Mouse (Mus musculus) hindbrain, embryonic 11.5 days (tissue): Measurements from ENCODE around the gene Sppl2a. TPM values are rescaled to one million over a fixed set of nuclear protein-coding genes. Genes with fewer than 3 reads are reported as not detected.

Source experiments
- ATAC-seq: fragments of 200-750 bp; cut with Nextera tagmentation; 2 replicates; pipeline ENCODE4 v1.8.0; 2017; ENCODE audit warnings: mild to moderate bottlenecking, moderate TSS enrichment, moderate library complexity; ENCODE audit not compliant: low FRiP score
- DNase-seq: peaks from one replicate; pipeline ENCODE4 v3.0.0-alpha.2; 2015; ENCODE audit warnings: low spot score
- H3K27ac ChIP-seq: fragments of 300-500 bp; sonication (generic); 2 replicates; pipeline ENCODE4 v1.5.1; 2014; ENCODE audit warnings: mild to moderate bottlenecking, low read depth, low read length
- H3K27me3 ChIP-seq: fragments of 300-500 bp; sonication (generic); 2 replicates; pipeline ENCODE4 v1.6.1; 2014; ENCODE audit warnings: mild to moderate bottlenecking, low read length, moderate library complexity, mixed read lengths; ENCODE audit not compliant: control insufficient read depth, insufficient read depth
- H3K36me3 ChIP-seq: fragments of 300-500 bp; sonication (generic); 2 replicates; pipeline ENCODE4 v1.6.1; 2014; ENCODE audit warnings: mild to moderate bottlenecking, low read length, moderate library complexity, mixed read lengths; ENCODE audit not compliant: control insufficient read depth, insufficient read depth
- H3K4me1 ChIP-seq: fragments of 300-500 bp; sonication (generic); replicated peaks from 2 replicates; pipeline ENCODE4 v1.6.1; 2014; ENCODE audit warnings: low read length, mixed read lengths; ENCODE audit not compliant: control insufficient read depth, insufficient read depth
- H3K4me2 ChIP-seq: fragments of 300-500 bp; sonication (generic); replicated peaks from 2 replicates; pipeline ENCODE4 v1.6.1; 2014; ENCODE audit warnings: mild to moderate bottlenecking, low read depth, low read length
- H3K4me3 ChIP-seq: fragments of 300-500 bp; sonication (generic); 2 replicates; pipeline ENCODE4 v1.5.1; 2014; ENCODE audit warnings: low read depth, low read length
- H3K9ac ChIP-seq: fragments of 300-500 bp; sonication (generic); 2 replicates; pipeline ENCODE4 v1.6.1; 2014; ENCODE audit warnings: low read depth, low read length
- H3K9me3 ChIP-seq: fragments of 300-500 bp; sonication (generic); 2 replicates; pipeline ENCODE4 v1.6.1; 2016; ENCODE audit warnings: low read length; ENCODE audit not compliant: control insufficient read depth
- WGBS: fragments of 180-500 bp; shearing (Covaris S2); extraction: QIAGEN DNeasy Blood & Tissue Kit; methylation state at CpG from one replicate; pipeline ENCODE4 v1.1.7; 2014; 5-methylcytosine and 5-hydroxymethylcytosine counted together
- polyA plus RNA-seq: library from polyadenylated mRNA; unstranded; fragments of >200 nt; fragmentation: Nextera tagmentation; extraction: Ambion mirVana; gene quantifications from 2 replicates; pipeline ENCODE4 v1.2.1, GENCODE M21; 2014

Gene Sppl2a
- polyA plus RNA-seq, 1 experiment from 2014 or later, result 35.5 TPM

- Histone ChIP-seq H3K9ac (no peak overlapping the region), H3K4me1 (no peaks in the 10 kb centered on the region), H3K9me3 (no peaks in the 10 kb centered on the region), H3K4me3 (no peak overlapping the region), H3K27ac (no peak overlapping the region), H3K27me3 (no peaks in the 10 kb centered on the region), H3K36me3 (no peaks in the 10 kb centered on the region), H3K4me2 (no peak overlapping the region)
- no peak for DNase-seq
- ATAC-seq, result no peak
These were observed 14.6 kb upstream of the Sppl2a start for GRCm38 (mm10) chr2:126947646-126948045.

GRCm38 (mm10) chr2:126943211-126943610 lies 10.2 kb upstream of the Sppl2a start:
- H3K9me3 ChIP-seq, result no peaks in the 10 kb centered on the region
- no peak overlapping the region for H3K9ac ChIP-seq
- DNase-seq, result no peak
- H3K36me3 ChIP-seq, result no peaks in the 10 kb centered on the region
- no peak overlapping the region for H3K4me2 ChIP-seq
- H3K27ac ChIP-seq, result no peak overlapping the region
- 68% methylated on average over 2 of the region's 2 CpGs for WGBS
- H3K4me1 ChIP-seq, result no peaks in the 10 kb centered on the region
- no peaks in the 10 kb centered on the region for H3K27me3 ChIP-seq
- H3K4me3 ChIP-seq, result no peak overlapping the region
- ATAC-seq, result no peak

- no peak overlapping the region for H3K4me2 ChIP-seq
- H3K36me3 ChIP-seq, result no peaks in the 10 kb centered on the region
- DNase-seq (no peak), ATAC-seq (no peak)
- H3K9me3 ChIP-seq, result no peaks in the 10 kb centered on the region
- WGBS, result 71% methylated on average over 3 of the region's 3 CpGs
- no peak overlapping the region for H3K27ac ChIP-seq
- H3K4me3 ChIP-seq, result no peak overlapping the region
- no peaks in the 10 kb centered on the region for H3K4me1 ChIP-seq
- H3K9ac ChIP-seq, result no peak overlapping the region
- H3K27me3 ChIP-seq, result no peaks in the 10 kb centered on the region
These were observed 7.4 kb upstream of the Sppl2a start for GRCm38 (mm10) chr2:126940314-126940866.

- ATAC-seq, result no peak
- 84% methylated on average over 6 of the region's 6 CpGs for WGBS
- Histone ChIP-seq H3K4me1 (no peaks in the 10 kb centered on the region), H3K27me3 (no peaks in the 10 kb centered on the region), H3K9ac (no peak overlapping the region), H3K9me3 (no peaks in the 10 kb centered on the region), H3K27ac (no peak overlapping the region), H3K4me2 (no peak overlapping the region), H3K36me3 (no peaks in the 10 kb centered on the region), H3K4me3 (no peak overlapping the region)
- DNase-seq, result no peak
These were observed 5.0 kb upstream of the Sppl2a start for GRCm38 (mm10) chr2:126938069-126938468.

- no peak for DNase-seq
- Histone ChIP-seq H3K27me3 (no peaks in the 10 kb centered on the region), H3K4me1 (no peaks in the 10 kb centered on the region), H3K27ac (no peak overlapping the region), H3K4me3 (no peak overlapping the region), H3K9ac (no peak overlapping the region), H3K36me3 (no peaks in the 10 kb centered on the region), H3K4me2 (0 out of 2 replicates have a peak overlapping the region, but pooled peaks have one; percentile 14), H3K9me3 (no peaks in the 10 kb centered on the region)
- no peak for ATAC-seq
These were observed 886 bp upstream of the Sppl2a start for GRCm38 (mm10) chr2:126933921-126934320.

GRCm38 (mm10) chr2:126932261-126932896 lies 656 bp downstream of the Sppl2a start:
- under 1% methylated on average over 15 of the region's 15 CpGs for WGBS
- DNase-seq (no peak), ATAC-seq (peak; percentile 95; the same call in 1 of the 2 replicates)
- no peaks in the 10 kb centered on the region for H3K4me1 ChIP-seq
- H3K9me3 ChIP-seq, result no peaks in the 10 kb centered on the region
- H3K4me3 ChIP-seq, result peak overlapping the region; percentile 60
- H3K27me3 ChIP-seq, result no peaks in the 10 kb centered on the region
- peak overlapping the region; percentile 87 for H3K9ac ChIP-seq
- peak overlapping the region; percentile 63 for H3K4me2 ChIP-seq
- no peaks in the 10 kb centered on the region for H3K36me3 ChIP-seq
- H3K27ac ChIP-seq, result peak overlapping the region; percentile 94

- 58% methylated on average over 4 of the region's 4 CpGs for WGBS
- Histone ChIP-seq H3K9ac (no peak overlapping the region; the same call in 1 of the 2 replicates), H3K4me3 (peak overlapping the region; percentile 60; the same call in 1 of the 2 replicates), H3K4me1 (no peaks in the 10 kb centered on the region), H3K9me3 (no peaks in the 10 kb centered on the region), H3K4me2 (peak overlapping the region; percentile 63), H3K27ac (no peak overlapping the region), H3K27me3 (no peaks in the 10 kb centered on the region), H3K36me3 (peaks cover 4% of the 10 kb centered on the region; the same call in 1 of the 2 replicates)
- DNase-seq (no peak), ATAC-seq (no peak)
These were observed 1.3 kb downstream of the Sppl2a start for GRCm38 (mm10) chr2:126931784-126932183.

- 90% methylated on average over 6 of the region's 6 CpGs for WGBS
- ATAC-seq (no peak), DNase-seq (no peak)
- Histone ChIP-seq H3K27ac (no peak overlapping the region), H3K4me1 (no peaks in the 10 kb centered on the region), H3K36me3 (peaks cover 6% of the 10 kb centered on the region; the same call in 1 of the 2 replicates), H3K27me3 (no peaks in the 10 kb centered on the region), H3K9me3 (no peaks in the 10 kb centered on the region), H3K4me3 (no peak overlapping the region), H3K4me2 (no peak overlapping the region), H3K9ac (no peak overlapping the region)
These were observed 4.4 kb downstream of the Sppl2a start for GRCm38 (mm10) chr2:126928681-126929080.
